Mouse (Mus musculus): Measurements from ENCODE around the gene Mpp3. TPM values are rescaled to one million over a fixed set of nuclear protein-coding genes. Genes with fewer than 3 reads are reported as not detected.
A peak's percentile ranks its signal among the peaks of the same experiment; 100 is the strongest.
"Not testable (repeated sequence)": the region's sequence is repeated elsewhere in the genome, so short reads cannot be mapped to it uniquely, and the experiment has no call there.

Mpp3 gene
- total RNA-seq, 2 experiments from 2014 or later: 26.4 to 33.6 TPM

GRCm38 (mm10) chr11:102015472-102015871 lies 12.8 kb downstream of the Mpp3 start:
- no peak for DNase-seq
- intact Hi-C loops (cut with DNase I): no loop called here

- no peak for DNase-seq
- intact Hi-C loops (cut with DNase I): no loop called here
Measured at GRCm38 (mm10) chr11:102013201-102013600, 15.1 kb downstream of the Mpp3 start.

GRCm38 (mm10) chr11:102011510-102011909 lies 16.8 kb downstream of the Mpp3 start:
- no peak for DNase-seq
- intact Hi-C loops (cut with DNase I): no loop called here

GRCm38 (mm10) chr11:102010140-102010539 lies 18.1 kb downstream of the Mpp3 start:
- intact Hi-C loops (cut with DNase I): no loop called here
- no peak for DNase-seq

- DNase-seq: no peak
- intact Hi-C loops (cut with DNase I): no loop called here
Measured at GRCm38 (mm10) chr11:102008954-102009637, 19.2 kb downstream of the Mpp3 start.

- intact Hi-C loops (cut with DNase I): no loop called here
- no peak for DNase-seq
Measured at GRCm38 (mm10) chr11:102008372-102008771, 19.9 kb downstream of the Mpp3 start.

- intact Hi-C loops (cut with DNase I): no loop called here
- no peak for DNase-seq
Measured at GRCm38 (mm10) chr11:102006688-102007087, 21.6 kb downstream of the Mpp3 start.

GRCm38 (mm10) chr11:102006271-102006670 lies 22.0 kb downstream of the Mpp3 start:
- DNase-seq: no peak
- intact Hi-C loops (cut with DNase I): no loop called here

GRCm38 (mm10) chr11:102004251-102004650 lies 24.0 kb downstream of the Mpp3 start:
- no peak for DNase-seq
- intact Hi-C loops (cut with DNase I): no loop called here

- intact Hi-C loops (cut with DNase I): no loop called here
- no peak for DNase-seq
Measured at GRCm38 (mm10) chr11:101999466-101999865, 28.8 kb downstream of the Mpp3 start.

GRCm38 (mm10) chr11:101998258-101998657 lies 30.0 kb downstream of the Mpp3 start:
- no peak for DNase-seq

GRCm38 (mm10) chr11:101995938-101996337 lies 32.3 kb downstream of the Mpp3 start:
- no peak for DNase-seq
- intact Hi-C loops (cut with DNase I): no loop called here

More at GRCm38 (mm10) chr11:101998258-101998657, 30.0 kb downstream of the Mpp3 start:
- intact Hi-C loops (cut with DNase I): no loop called here

- intact Hi-C loops (cut with DNase I): loop anchor here (5.0 kb wide), 1 partner anchor 143 kb away; no protein-coding TSS in a partner anchor
- DNase-seq: no peak
Measured at GRCm38 (mm10) chr11:101994100-101994499, 34.2 kb downstream of the Mpp3 start.

GRCm38 (mm10) chr11:101992411-101992810 lies 35.9 kb downstream of the Mpp3 start:
- DNase-seq: no peak
- intact Hi-C loops (cut with DNase I): loop anchor here (5.0 kb wide), 1 partner anchor 145 kb away; no protein-coding TSS in a partner anchor

GRCm38 (mm10) chr11:101991813-101992212 lies 36.4 kb downstream of the Mpp3 start:
- DNase-seq: no peak
- intact Hi-C loops (cut with DNase I): loop anchor here (5.0 kb wide), 1 partner anchor 145 kb away; no protein-coding TSS in a partner anchor

- DNase-seq: no peak
- intact Hi-C loops (cut with DNase I): loop anchor here (5.0 kb wide), 1 partner anchor 147 kb away; no protein-coding TSS in a partner anchor
Measured at GRCm38 (mm10) chr11:101990244-101990643, 38.0 kb downstream of the Mpp3 start.

GRCm38 (mm10) chr11:101986913-101987312 lies 41.3 kb downstream of the Mpp3 start, which contains the start of gene Dusp3:
Gene Dusp3, minus strand, starts transcription at chr11:101987013.
- no peak for DNase-seq
- intact Hi-C loops (cut with DNase I): loop anchor here (1.0 kb wide), 1 partner anchor 51 kb away; no protein-coding TSS in a partner anchor

- peak; percentile 84 to 88 for DNase-seq
- intact Hi-C loops (cut with DNase I): loop anchor here (1.0 kb wide), 1 partner anchor 52 kb away; no protein-coding TSS in a partner anchor
Measured at GRCm38 (mm10) chr11:101985990-101986389, 42.3 kb downstream of the Mpp3 start.

- intact Hi-C loops (cut with DNase I); DNase-seq: not testable (repeated sequence)
Measured at GRCm38 (mm10) chr11:101985450-101985849, 42.8 kb downstream of the Mpp3 start.

GRCm38 (mm10) chr11:101984054-101985025 lies 43.9 kb downstream of the Mpp3 start, which contains the start of gene Cfap97d1:
Gene Cfap97d1, plus strand, starts transcription at chr11:101984279.
- intact Hi-C loops (cut with DNase I): no loop called here

GRCm38 (mm10) chr11:101983431-101983921 lies 44.8 kb downstream of the Mpp3 start:
- intact Hi-C loops (cut with DNase I): no loop called here
- no peak for DNase-seq

More at GRCm38 (mm10) chr11:101984054-101985025, 43.9 kb downstream of the Mpp3 start, which contains the start of gene Cfap97d1:
- peak; percentile 92 to 94 for DNase-seq

Measured in gastrocnemius, postnatal 36 days (tissue).